Mouse (Mus musculus) midbrain, embryonic 10.5 days (tissue): Measurements from ENCODE around the gene Zfp764. TPM values are rescaled to one million over a fixed set of nuclear protein-coding genes. Genes with fewer than 3 reads are reported as not detected.
"Not testable (repeated sequence)": the region's sequence is repeated elsewhere in the genome, so short reads cannot be mapped to it uniquely, and the experiment has no call there.

Source experiments
- DNase-seq: peaks from one replicate; pipeline ENCODE4 v3.0.0-alpha.2; 2017; ENCODE audit warnings: low spot score
- H3K27ac ChIP-seq: fragments of 300-500 bp; sonication (generic); replicated peaks from 2 replicates; pipeline ENCODE4 v1.5.1; 2016; ENCODE audit warnings: mild to moderate bottlenecking
- H3K27me3 ChIP-seq: fragments of 300-500 bp; sonication (generic); 2 replicates; pipeline ENCODE4 v1.6.1; 2016; ENCODE audit warnings: low read depth, mild to moderate bottlenecking; ENCODE audit not compliant: poor library complexity, severe bottlenecking
- H3K36me3 ChIP-seq: fragments of 300-500 bp; sonication (generic); 2 replicates; pipeline ENCODE4 v1.6.1; 2016; ENCODE audit warnings: mild to moderate bottlenecking, moderate library complexity
- H3K4me1 ChIP-seq: fragments of 300-500 bp; sonication (generic); 2 replicates; pipeline ENCODE4 v1.6.1; 2016
- H3K4me3 ChIP-seq: fragments of 300-500 bp; sonication (generic); 2 replicates; pipeline ENCODE4 v1.5.1; 2016; ENCODE audit warnings: mild to moderate bottlenecking, moderate library complexity
- H3K9me3 ChIP-seq: fragments of 300-500 bp; sonication (generic); replicated peaks from 2 replicates; pipeline ENCODE4 v1.6.1; 2016; ENCODE audit warnings: mild to moderate bottlenecking
- WGBS: fragments of 180-500 bp; shearing (Covaris S2); methylation state at CpG from one replicate; pipeline ENCODE4 v1.1.7; 2016; 5-methylcytosine and 5-hydroxymethylcytosine counted together
- polyA plus RNA-seq: library from polyadenylated mRNA; unstranded; fragments of >200 nt; fragmentation: Nextera tagmentation; extraction: Ambion mirVana; gene quantifications from 2 replicates; pipeline ENCODE4 v1.2.1, GENCODE M21; 2016

The Zfp764 gene
- polyA plus RNA-seq, 1 experiment from 2014 or later, result 6.9 TPM

DNA sequence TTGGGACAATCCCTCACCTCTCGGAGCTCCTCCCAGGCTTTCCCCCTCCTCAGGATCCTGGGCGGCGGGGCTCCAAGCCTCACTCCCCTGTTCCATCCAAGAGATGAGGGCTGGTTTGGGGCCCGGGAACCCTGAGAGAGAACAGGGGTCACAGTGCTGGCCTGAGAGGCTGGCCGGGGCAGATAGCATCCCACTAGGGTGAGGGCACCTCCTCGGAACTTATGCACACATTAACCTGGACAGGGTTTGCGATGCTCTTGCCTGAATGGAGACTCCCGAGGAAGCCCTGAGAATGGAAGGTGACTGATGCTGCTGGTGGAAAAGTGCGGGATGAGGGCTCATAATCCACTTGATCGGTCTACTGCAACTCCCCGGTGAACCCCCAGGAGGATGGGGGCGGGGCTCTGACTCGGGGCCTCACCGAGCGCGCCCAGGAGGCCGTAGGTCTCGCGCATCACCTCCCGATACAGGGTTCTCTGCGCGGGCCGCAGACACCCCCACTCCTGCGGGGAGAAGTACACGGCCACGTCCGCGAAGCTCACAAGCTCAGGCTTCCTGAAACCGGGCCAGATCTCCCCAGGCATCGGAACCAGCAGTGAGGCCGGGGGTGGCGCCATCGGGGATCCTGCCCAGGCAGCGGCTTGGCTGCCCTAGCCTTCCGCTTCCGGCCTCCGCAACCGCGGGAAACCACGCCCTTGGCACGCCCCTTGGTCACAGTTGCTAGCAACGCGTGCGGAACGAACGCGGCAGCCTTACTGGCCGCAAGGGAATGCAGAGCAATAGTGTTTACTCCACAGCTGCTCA is 15.0 kb upstream of the Zfp764 start, which contains the start of gene Zfp688:
Gene Zfp688, minus strand, starts transcription at position 681 of the 804 bp plus-strand sequence.
- H3K4me3 ChIP-seq, result peak within 1 kb of the TSS; percentile 93
- H3K4me1 ChIP-seq, result peaks cover 22% of the 10 kb centered on the region
- peaks cover 18% of the 10 kb centered on the region for H3K27me3 ChIP-seq
- H3K9me3 ChIP-seq, result no peaks in the 10 kb centered on the region
- H3K27ac ChIP-seq, result peak within 1 kb of the TSS; percentile 93
- peaks cover 27% of the 10 kb centered on the region for H3K36me3 ChIP-seq
- DNase-seq, result peak; percentile 95
- under 1% methylated on average over 48 of the region's 48 CpGs for WGBS

DNA sequence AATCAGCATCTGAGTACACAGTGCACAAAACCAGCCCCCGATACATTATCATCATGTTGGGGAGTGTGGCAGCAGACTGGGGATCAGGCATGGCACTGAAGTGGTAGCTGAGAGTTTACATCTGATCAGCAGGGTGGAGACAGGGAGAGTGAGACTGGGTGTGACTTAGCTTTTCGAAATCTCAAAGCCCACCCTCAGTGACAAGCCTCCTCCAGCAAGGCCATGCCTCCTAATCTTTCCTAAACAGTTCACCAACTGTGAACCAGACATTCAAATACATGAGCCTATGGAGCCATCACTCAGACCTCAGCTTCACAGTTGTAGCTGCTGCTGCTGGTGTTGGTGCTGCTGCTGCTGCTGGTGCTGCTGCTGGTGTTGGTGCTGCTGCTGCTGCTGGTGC is 4.8 kb upstream of the Zfp764 start:
- Histone ChIP-seq H3K36me3 (peaks cover 5% of the 10 kb centered on the region), H3K4me1 (peaks cover 4% of the 10 kb centered on the region), H3K27ac (no peak overlapping the region), H3K27me3 (no peaks in the 10 kb centered on the region), H3K4me3 (no peak overlapping the region), H3K9me3 (no peaks in the 10 kb centered on the region)
- 74% methylated on average over 2 of the region's 2 CpGs for WGBS
- DNase-seq, result no peak

DNA sequence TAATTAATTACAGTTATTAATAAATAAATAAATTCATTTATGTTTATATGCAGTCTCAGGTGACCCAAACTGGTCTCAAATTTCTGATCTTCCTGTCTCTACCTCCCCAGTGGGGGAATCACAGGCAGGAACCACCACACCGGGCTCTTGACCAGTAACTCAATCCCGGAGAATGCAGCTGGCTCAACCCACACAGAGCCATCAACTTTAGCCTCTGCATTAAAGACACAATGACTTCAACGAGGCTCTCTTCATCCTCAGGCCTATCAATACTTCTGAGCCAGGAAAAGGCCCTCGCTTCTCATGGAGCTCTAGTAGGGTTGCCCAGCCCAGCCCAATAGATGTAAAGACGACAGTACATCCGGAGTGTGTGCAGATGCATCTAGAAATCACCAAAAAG is 2.5 kb downstream of the Zfp764 start:
- 94% methylated on average over 6 of the region's 6 CpGs for WGBS
- DNase-seq, H3K27ac ChIP-seq, H3K4me3 ChIP-seq, H3K27me3 ChIP-seq, H3K9me3 ChIP-seq: not testable (repeated sequence)
- H3K36me3 ChIP-seq, result peaks cover 12% of the 10 kb centered on the region
- H3K4me1 ChIP-seq, result peaks cover 13% of the 10 kb centered on the region

DNA sequence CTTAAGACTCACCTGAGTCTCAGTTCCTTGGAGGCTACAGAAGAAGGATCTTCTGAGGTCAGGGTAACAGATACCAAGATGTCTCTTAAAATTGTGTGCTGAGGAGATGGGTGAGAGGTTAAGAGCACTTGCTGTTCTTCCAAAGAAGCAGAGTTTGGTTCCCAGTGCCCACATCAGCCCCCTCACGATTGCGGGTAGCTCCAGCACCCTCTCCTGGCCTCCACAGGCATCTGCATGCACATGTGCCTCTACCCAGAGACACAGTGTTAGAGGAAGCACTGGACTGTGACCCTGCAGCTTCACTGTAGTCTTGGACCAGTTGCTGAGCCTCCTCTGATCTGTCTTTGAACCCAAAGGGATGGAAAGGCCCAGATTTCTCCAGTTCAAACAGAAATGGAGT is 3.6 kb downstream of the Zfp764 start:
- no peak for DNase-seq
- WGBS, result 57% methylated on average over 2 of the region's 2 CpGs
- H3K9me3 ChIP-seq, result peaks cover 5% of the 10 kb centered on the region; the same call in 1 of the 2 replicates
- H3K27me3 ChIP-seq, result no peaks in the 10 kb centered on the region
- peaks cover 12% of the 10 kb centered on the region for H3K36me3 ChIP-seq
- H3K4me3 ChIP-seq, result no peak overlapping the region
- H3K27ac ChIP-seq, result no peak overlapping the region
- H3K4me1 ChIP-seq, result peaks cover 13% of the 10 kb centered on the region

DNA sequence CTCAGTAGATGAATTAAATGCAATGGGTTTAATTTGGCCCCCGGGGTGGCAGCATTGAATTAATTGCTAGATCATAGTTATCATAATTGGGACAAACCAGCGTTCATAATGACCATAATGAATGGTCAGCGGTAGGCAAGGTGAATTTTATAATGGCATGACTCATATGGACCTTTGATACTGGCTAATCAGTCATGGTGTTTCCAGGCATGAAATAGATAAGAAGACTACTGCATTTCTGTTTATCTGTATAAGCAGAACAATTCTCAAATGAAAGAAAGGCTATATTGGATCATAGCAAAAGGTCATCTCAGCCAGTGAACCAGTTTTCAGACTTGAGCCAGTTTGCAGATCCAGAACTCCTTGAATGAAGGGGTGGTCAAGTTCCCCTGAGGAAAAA is 6.3 kb downstream of the Zfp764 start:
- 70% methylated on average over 3 of the region's 3 CpGs for WGBS
- Histone ChIP-seq H3K4me3 (no peak overlapping the region), H3K27me3 (no peaks in the 10 kb centered on the region), H3K36me3 (peaks cover 12% of the 10 kb centered on the region), H3K9me3 (peaks cover 5% of the 10 kb centered on the region; the same call in 1 of the 2 replicates), H3K27ac (no peak overlapping the region), H3K4me1 (no peaks in the 10 kb centered on the region)
- no peak for DNase-seq

DNA sequence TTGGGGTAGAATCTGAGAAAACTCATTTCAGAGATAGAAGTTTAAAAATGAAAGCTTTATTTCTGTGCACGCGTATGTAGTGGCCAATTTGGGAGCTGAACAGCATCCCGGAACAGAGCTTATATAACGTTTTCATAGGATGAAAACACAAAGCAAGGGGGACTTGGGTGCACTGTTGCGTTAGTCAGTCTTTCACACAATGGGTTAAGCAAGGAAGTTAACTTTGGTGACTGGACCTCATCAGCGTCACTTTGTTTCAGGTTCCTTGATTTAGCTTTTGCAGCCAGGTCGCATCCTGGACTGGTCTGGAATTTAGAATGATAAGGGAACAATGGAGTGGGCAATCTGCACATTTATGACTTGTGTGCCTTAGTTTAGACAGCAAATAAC is 12.7 kb downstream of the Zfp764 start:
- H3K27ac ChIP-seq, result peak overlapping the region; percentile 90
- peak overlapping the region; percentile 81 for H3K4me3 ChIP-seq

DNA sequence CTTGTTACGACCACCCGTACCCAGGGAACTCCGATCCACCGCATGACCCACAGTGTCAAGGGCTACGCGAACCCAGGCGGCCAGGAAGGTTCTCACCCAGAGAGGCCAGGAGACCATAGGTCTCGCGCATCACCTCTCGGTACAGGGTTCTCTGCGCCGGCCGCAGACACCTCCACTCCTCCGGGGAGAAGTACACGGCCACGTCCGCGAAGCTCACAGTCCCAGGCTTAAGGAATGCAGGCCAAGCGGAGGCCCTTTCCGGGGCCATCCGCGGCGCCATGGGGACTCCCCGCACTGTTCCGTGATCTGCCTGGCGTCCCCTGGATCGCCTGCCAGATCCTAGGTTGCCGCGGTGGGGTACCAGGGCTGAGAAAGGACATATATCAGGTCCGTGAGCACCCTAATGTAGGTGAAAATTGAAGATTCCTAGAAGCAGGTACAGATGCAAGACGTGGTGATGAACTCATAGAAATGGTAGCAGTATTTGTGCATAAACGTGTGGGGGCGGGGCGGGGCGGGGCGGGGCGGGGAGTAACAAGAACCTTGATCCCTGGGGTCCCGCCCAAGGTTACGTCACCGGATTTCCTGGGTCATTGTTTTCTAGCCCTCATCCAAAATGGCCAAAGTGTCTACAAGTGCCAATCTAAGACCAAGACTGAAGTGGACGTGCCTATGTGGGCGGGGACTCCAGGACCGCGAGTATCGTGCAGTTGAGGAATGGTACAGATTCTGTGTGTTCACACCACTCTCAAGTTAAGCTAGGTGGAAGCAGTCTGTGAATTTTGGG is 13.3 kb downstream of the Zfp764 start, which contains the start of gene E430018J23Rik:
Gene E430018J23Rik, minus strand, starts transcription at position 473 of the 787 bp plus-strand sequence.
- Histone ChIP-seq H3K9me3 (no peaks in the 10 kb centered on the region), H3K27ac (peak within 1 kb of the TSS; percentile 90), H3K4me3 (peak within 1 kb of the TSS; percentile 81), H3K4me1 (peaks cover 26% of the 10 kb centered on the region), H3K27me3 (no peaks in the 10 kb centered on the region), H3K36me3 (peaks cover 20% of the 10 kb centered on the region)
- WGBS, result 1% methylated on average over 45 of the region's 45 CpGs
- DNase-seq, result peak; percentile 95

More for the DNA sequence above, 12.7 kb downstream of the Zfp764 start:
- Histone ChIP-seq H3K36me3 (peaks cover 20% of the 10 kb centered on the region), H3K9me3 (no peaks in the 10 kb centered on the region), H3K27me3 (no peaks in the 10 kb centered on the region), H3K4me1 (peaks cover 26% of the 10 kb centered on the region)
- WGBS, result 39% methylated on average over 7 of the region's 7 CpGs
- no peak for DNase-seq

DNA sequence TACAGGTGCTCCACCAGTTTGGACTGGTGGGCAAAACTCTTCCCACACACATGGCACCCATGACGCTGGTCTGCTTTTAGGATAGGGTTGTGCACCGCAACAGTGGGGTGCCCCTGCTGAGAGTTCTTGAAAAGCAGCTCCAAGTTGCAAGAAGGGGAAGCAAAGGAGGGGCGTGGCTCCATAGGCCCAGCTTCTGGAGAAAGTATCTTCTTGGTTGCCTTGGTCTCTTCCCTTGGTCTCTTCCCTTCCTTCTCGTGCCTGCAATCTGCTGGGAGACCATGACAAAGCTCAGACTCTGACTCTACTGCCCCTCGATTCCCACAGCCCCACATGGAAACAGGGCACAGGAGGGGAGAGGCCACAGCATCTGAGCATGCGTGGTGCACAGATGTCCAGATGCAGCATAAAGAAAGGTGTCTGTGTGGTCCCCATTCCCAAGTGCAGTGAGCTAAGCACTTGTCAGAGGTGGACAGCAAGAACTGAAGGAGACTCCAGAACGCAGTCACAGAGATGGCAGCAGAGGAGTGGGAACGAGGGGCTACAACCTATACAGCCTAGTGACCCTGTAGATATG is 14.3 kb downstream of the Zfp764 start:
- no peaks in the 10 kb centered on the region for H3K27me3 ChIP-seq
- no peaks in the 10 kb centered on the region for H3K9me3 ChIP-seq
- no peak for DNase-seq
- H3K4me3 ChIP-seq, result peak overlapping the region; percentile 81
- peaks cover 20% of the 10 kb centered on the region for H3K36me3 ChIP-seq
- 0 out of 2 replicates have a peak overlapping the region, but pooled peaks have one; percentile 90 for H3K27ac ChIP-seq
- H3K4me1 ChIP-seq, result peaks cover 26% of the 10 kb centered on the region
- WGBS, result 88% methylated on average over 8 of the region's 8 CpGs

DNA sequence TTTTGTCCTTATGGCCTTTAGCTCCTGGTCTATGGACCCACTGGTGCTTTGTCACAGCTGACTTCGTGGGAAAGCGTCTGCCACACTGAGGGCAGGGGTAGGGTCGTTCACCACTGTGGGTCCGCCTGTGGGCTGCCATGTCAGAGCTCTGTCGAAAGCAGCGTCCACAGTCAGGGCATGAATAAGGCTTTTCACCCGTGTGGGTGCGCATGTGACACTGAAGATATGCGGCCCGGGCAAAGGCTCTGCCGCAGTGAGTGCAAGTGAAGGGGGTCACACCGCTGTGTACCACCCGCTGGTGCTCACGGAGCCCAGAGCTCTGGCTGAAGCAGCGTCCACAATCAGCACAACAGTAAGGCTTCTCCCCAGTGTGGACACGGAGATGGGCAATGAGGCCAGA is 15.1 kb downstream of the Zfp764 start:
- WGBS, result 96% methylated on average over 16 of the region's 16 CpGs

DNA sequence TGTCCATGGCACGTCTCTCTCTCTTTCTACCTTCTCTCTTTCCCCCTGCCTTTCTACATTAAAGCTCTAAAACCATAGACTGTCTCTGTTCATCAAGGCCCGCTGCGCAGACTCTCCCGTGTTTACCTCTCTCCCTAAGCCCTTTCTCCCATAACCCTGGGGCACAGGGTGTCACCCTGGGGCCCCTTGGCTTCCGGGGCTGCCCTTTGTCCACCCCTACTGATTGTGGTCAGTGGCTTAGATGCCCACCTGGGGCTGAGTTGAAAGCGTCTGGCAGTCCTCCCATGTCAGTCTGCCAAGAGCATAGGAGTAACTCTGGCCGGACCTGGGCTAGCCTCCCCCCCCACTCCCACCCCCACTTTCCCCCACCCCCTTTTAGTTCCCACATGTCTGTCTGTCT is 16.3 kb downstream of the Zfp764 start:
- WGBS, result 74% methylated on average over 7 of the region's 7 CpGs
- peaks cover 3% of the 10 kb centered on the region; the same call in 1 of the 2 replicates for H3K9me3 ChIP-seq
- H3K4me1 ChIP-seq, result peaks cover 35% of the 10 kb centered on the region
- no peak overlapping the region for H3K27ac ChIP-seq
- H3K27me3 ChIP-seq, result no peaks in the 10 kb centered on the region
- DNase-seq, result no peak
- H3K36me3 ChIP-seq, result peaks cover 23% of the 10 kb centered on the region
- H3K4me3 ChIP-seq, result no peak overlapping the region

More for the DNA sequence above, 15.1 kb downstream of the Zfp764 start:
- Histone ChIP-seq H3K27me3 (no peaks in the 10 kb centered on the region), H3K36me3 (peaks cover 20% of the 10 kb centered on the region), H3K27ac (no peak overlapping the region), H3K9me3 (no peaks in the 10 kb centered on the region), H3K4me1 (peaks cover 28% of the 10 kb centered on the region), H3K4me3 (peak overlapping the region; percentile 9; the same call in 1 of the 2 replicates)
- DNase-seq, result no peak

DNA sequence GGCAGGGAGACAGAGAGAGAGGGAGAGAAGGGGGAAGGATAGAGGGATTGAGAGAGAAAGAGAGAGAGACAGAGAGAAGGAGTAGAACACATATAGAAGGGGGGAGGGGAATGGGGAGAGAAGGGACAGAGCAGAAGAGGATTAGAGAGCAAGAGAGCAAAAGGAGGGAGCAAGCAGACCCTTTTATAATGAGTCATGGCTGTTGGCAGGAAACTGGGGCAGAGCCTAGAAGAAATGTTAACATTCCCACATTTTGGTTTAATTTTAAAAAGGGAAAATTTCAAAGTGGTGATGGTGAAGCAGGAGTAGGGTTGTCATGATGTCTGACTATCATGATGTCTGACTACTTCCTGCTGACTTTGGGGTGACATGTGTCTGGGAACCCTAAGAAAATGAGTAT is 18.4 kb downstream of the Zfp764 start:
- Histone ChIP-seq H3K9me3 (peaks cover 13% of the 10 kb centered on the region), H3K4me1 (peaks cover 27% of the 10 kb centered on the region), H3K36me3 (peaks cover 43% of the 10 kb centered on the region)
- not testable (repeated sequence) for H3K27me3 ChIP-seq, H3K4me3 ChIP-seq, DNase-seq, H3K27ac ChIP-seq

DNA sequence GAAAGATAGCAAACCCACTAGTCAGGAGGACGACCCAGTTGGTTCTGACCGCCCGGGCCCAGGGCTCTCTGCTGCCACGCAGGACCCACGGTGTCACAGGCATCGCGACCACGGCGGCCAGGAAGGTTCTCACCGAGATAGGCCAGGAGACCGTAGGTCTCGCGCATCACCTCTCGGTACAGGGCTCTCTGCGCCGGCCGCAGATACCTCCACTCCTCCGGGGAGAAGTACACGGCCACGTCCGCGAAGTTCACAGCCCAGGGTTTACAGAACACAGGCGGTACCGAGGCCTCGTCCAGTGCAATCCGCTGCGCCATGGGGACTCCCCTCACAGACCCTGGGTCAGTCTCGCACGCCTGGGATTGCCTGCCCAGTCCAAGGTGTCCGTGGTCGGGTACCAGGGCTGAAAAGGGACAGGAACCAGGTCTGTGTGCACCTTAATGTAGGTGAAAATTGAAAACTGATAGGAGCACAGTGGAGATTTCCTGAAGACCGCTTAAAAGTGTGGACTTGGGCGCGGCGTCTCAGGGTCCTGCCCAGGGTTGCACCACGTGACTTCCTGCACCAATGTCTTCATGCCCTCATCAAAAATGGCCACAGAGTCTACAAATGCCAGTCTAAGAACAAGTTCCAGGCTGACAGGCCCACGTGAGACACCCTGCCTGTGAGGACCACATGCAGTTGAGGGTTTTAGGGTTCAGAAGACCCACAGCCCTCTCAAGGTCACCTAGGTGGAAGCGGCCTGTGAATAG is 19.8 kb downstream of the Zfp764 start, which contains the start of gene 9130019O22Rik:
Gene 9130019O22Rik, minus strand, starts transcription at position 526 of the 752 bp plus-strand sequence.
- H3K36me3 ChIP-seq, result peaks cover 50% of the 10 kb centered on the region
- H3K9me3 ChIP-seq, result peaks cover 13% of the 10 kb centered on the region
- DNase-seq, result peak; percentile 82
- peaks cover 16% of the 10 kb centered on the region for H3K4me1 ChIP-seq
- peak within 1 kb of the TSS; percentile 60 for H3K4me3 ChIP-seq
- H3K27me3 ChIP-seq, result no peaks in the 10 kb centered on the region
- peak within 1 kb of the TSS; percentile 80 for H3K27ac ChIP-seq
- WGBS, result 21% methylated on average over 38 of the region's 38 CpGs
